Mouse (Mus musculus) testis, adult 2 months (tissue): Measurements from ENCODE around the gene Tshr. TPM values are rescaled to one million over a fixed set of nuclear protein-coding genes. Genes with fewer than 3 reads are reported as not detected.
"Not testable (repeated sequence)": the region's sequence is repeated elsewhere in the genome, so short reads cannot be mapped to it uniquely, and the experiment has no call there.

Experiments
- H3K27ac ChIP-seq: fragments of 200-500 bp; 2 replicates; pipeline ENCODE4 v1.5.1; 2012; ENCODE audit warnings: low read depth, low read length; ENCODE audit not compliant: control insufficient read depth, insufficient read depth
- H3K27me3 ChIP-seq: fragments of 200-500 bp; 2 replicates; pipeline ENCODE4 v1.6.1; 2012; ENCODE audit warnings: mild to moderate bottlenecking, low read length, moderate library complexity; ENCODE audit not compliant: control insufficient read depth, insufficient read depth
- H3K36me3 ChIP-seq: fragments of 200-500 bp; 2 replicates; pipeline ENCODE4 v1.6.1; 2012; ENCODE audit warnings: mild to moderate bottlenecking, low read length; ENCODE audit not compliant: control insufficient read depth, insufficient read depth
- H3K4me1 ChIP-seq: fragments of 200-500 bp; 2 replicates; pipeline ENCODE4 v1.6.1; 2012; ENCODE audit warnings: low read length; ENCODE audit not compliant: control insufficient read depth, insufficient read depth
- H3K4me3 ChIP-seq: fragments of 200-500 bp; 2 replicates; pipeline ENCODE4 v1.5.1; 2012; ENCODE audit warnings: low read depth, mild to moderate bottlenecking, low read length, moderate library complexity, mixed read lengths; ENCODE audit not compliant: control insufficient read depth
- CTCF ChIP-seq: fragments of 200-500 bp; IDR thresholded peaks from 2 replicates; pipeline ENCODE4 v1.5.1; 2012; ENCODE audit warnings: low read depth, mild to moderate bottlenecking, inconsistent platforms, low read length, moderate library complexity; ENCODE audit not compliant: control insufficient read depth, insufficient read depth, insufficient replicate concordance
- POLR2A ChIP-seq: fragments of 200-500 bp; IDR thresholded peaks from 2 replicates; pipeline ENCODE4 v1.6.1; 2012; ENCODE audit warnings: low read depth, mild to moderate bottlenecking, inconsistent platforms, low read length, moderate library complexity; ENCODE audit not compliant: control insufficient read depth
- polyA plus RNA-seq: library from polyadenylated mRNA; depleted of rRNA; stranded (reverse); fragments of >200 nt; gene quantifications from 2 replicates; pipeline ENCODE4 v1.2.3, GENCODE M21; 2012; rRNA removed

Gene Tshr
- 3.1 and 4.2 TPM in 2 replicates for polyA plus RNA-seq

DNA sequence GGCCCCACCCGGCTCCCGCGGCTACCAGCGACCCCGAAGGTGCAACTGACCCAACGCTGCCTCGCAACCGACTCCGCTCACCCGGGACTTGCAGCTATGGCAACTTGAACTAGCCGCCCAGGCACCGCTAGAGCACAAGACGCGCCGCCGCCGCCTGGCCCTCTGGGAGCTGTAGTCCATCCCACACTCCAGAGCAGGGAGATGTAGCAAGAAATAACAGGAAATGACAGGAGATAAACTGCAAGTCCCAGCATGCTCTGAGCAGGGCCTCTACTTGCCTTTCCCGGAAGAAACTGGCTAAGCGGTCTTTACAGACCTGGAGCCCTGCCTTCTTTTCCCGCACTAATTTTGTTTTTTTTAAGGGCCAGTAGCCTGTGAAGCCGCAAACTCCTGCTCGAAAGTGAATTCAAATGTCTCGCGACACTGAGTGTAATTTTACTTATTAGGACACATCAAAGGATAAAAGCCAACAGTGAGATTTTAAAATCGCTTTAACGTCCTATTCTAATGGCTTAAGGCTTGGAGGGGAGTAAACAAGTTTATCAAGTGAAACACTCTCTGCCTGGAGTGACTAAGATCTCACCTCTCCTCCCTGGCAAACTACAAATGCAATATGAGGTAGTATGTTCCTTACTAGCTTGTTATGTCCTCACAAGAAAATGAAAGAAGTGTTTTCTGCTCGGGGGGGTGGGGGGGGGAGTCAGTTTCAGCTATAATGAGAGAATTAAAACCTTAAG lies at the start of gene Tshr, which contains the start of gene Cep128:
Tshr (plus strand) TSS at position 283 of the 737 bp plus-strand sequence.
Cep128 (minus strand) TSS at position 129 of the 737 bp plus-strand sequence.
- peak within 1 kb of the TSS; percentile 83 for H3K27ac ChIP-seq
- H3K4me3 ChIP-seq = peak within 1 kb of the TSS; percentile 99
- TF ChIP-seq POLR2A (no peak), CTCF (no peak)
- H3K36me3 ChIP-seq = no peaks in the 10 kb centered on the region
- no peaks in the 10 kb centered on the region for H3K27me3 ChIP-seq
- no peaks in the 10 kb centered on the region; the same call in 1 of the 2 replicates for H3K4me1 ChIP-seq

DNA sequence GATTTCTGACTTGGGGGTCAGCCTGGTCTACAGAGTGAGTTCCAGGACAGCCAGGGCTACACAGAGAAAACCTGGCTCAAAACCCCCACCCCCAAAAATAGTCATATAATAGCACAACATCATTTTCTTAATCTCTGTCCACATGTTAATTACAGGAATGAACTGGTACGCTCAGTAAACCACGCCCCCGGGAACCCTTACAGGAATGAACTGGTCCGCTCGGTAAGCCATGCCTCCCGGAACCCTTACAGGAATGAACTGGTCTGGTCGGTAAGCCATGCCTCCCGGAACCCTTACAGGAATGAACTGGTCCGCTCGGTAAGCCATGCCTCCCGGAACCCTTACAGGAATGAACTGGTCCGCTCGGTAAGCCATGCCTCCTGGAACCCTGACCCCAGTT lies 45.7 kb upstream of the Tshr start:
- H3K4me3 ChIP-seq, H3K27ac ChIP-seq, H3K36me3 ChIP-seq, H3K4me1 ChIP-seq, H3K27me3 ChIP-seq: not testable (repeated sequence)

DNA sequence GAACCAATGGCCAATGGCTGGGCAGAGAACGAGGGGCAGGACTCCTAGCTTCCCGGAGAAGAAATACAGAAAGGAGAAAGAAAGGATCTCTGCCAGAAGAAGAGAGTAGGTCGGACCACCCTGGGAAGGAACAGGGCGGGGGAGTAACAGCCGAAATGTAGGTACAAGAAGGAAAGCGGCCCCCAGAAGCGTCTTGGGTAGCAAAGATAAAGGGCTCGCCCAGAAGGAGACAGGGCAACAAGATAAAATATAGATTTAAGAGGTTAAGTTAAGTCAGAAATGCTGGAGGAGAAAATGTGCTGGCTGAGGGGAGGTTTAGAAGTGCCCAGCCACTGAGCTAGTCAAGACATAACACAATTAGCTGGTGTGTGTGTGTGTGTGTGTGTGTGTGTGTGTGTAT lies 30.6 kb upstream of the Tshr start:
- Histone ChIP-seq H3K4me1 (no peaks in the 10 kb centered on the region), H3K4me3 (no peak overlapping the region), H3K27me3 (no peaks in the 10 kb centered on the region), H3K27ac (no peak overlapping the region), H3K36me3 (no peaks in the 10 kb centered on the region; the same call in 1 of the 2 replicates)
- TF ChIP-seq POLR2A (no peak), CTCF (no peak)

DNA sequence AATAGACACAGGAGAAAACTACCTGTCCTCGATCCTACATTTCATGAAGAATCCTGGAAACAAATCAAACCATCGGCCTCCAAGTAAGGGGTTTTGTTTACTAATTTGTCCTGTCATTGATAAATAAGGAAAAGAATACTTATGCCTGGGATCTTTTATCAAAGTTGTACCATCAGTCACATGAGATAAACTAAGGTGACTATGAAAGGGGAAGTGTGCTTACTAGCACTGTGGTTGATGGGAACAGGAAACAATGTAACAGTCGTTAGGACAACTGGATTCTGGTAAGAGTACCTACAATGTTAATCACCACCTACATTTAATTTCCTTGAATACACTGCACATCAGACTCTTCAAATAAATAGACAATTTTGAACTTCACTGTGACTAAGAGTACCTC lies 15.2 kb upstream of the Tshr start:
- Histone ChIP-seq H3K27me3 (no peaks in the 10 kb centered on the region), H3K4me1 (no peaks in the 10 kb centered on the region), H3K27ac (no peak overlapping the region), H3K36me3 (peaks cover 1% of the 10 kb centered on the region; the same call in 1 of the 2 replicates), H3K4me3 (no peak overlapping the region)
- TF ChIP-seq POLR2A (no peak), CTCF (no peak)

DNA sequence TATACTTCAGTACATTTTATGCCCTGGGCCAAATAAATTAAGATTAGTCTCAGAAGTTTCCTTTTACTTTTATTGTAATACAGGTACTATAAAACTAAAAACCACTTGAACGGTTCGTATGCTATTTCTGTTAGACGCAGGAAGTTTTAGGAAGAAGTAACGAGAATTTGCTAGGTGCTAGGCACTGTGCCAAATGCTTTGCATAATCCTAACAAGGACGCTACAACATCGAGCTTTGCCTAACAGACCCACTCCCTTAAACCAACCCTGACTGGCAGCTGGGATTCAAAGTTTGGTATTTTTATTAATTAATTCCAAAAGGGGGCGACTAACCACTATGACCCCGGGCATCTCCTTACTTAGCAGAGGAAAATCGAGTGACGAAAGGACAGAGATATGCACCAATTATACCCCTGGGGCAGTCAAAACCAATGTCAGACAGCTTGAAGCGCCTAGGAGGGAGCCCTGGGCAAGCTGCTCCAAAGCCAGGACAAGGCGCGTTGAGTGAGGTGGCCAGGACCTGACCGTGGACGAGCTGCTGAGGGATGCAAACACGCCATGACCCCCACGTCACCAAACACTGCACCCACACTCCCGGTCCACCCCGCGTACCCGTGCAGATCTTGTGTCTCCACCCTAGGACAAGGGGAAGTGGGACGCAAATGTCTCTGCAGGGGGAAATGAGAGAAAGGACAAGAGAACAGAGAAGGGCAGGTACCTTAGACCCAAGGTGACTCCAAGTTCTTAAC lies 673 bp upstream of the Tshr start:
- no peaks in the 10 kb centered on the region; the same call in 1 of the 2 replicates for H3K4me1 ChIP-seq
- H3K36me3 ChIP-seq = no peaks in the 10 kb centered on the region
- no peak for TF ChIP-seq CTCF
- no peak for TF ChIP-seq POLR2A
- H3K4me3 ChIP-seq = peak overlapping the region; percentile 99
- H3K27ac ChIP-seq = peak overlapping the region; percentile 83
- no peaks in the 10 kb centered on the region for H3K27me3 ChIP-seq

DNA sequence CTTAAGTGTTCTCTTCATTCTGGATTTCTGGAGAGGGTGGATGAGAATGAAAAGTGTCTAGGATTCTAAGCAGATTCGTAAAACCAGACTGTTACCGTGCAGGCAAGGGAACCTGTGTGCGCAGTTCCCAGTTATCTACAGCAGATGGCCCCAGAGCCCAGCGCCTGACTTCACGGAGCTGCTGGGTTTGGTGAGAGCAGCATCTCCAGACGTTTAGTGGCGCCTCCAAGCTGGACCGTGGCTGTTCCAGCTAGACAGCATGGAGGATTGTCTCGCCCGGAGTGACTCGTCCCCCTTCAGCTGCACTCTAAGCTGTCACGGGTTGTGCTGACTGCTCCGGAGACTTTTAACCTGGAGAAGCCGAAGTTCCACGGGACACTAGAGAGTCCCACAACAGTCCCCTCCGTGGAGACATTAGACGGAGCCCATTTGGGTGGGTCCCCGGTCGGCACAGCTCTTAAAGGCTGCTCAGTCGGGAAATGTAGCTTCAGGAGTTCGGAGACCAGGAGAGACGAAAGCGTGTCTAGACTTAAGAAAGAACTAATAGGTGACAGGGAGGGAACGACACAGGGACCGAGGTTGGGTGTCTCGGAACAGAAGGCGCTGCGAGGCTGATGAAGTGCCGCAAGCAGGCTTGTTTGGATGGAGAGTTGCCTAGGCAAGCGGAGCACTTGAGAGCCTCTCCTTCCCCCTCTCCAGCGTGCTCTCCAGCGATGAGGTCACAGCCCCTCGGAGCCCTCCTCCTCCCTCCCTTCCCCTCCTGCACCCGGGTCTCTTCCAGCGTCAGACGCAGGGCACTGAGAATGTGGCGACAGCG lies 16.1 kb downstream of the Tshr start:
- Histone ChIP-seq H3K36me3 (no peaks in the 10 kb centered on the region), H3K4me1 (peaks cover 4% of the 10 kb centered on the region; the same call in 1 of the 2 replicates), H3K27ac (no peak overlapping the region), H3K27me3 (no peaks in the 10 kb centered on the region), H3K4me3 (peak overlapping the region; percentile 2)
- TF ChIP-seq CTCF (peak; percentile 61; the same call in 1 of the 2 replicates), POLR2A (no peak)

DNA sequence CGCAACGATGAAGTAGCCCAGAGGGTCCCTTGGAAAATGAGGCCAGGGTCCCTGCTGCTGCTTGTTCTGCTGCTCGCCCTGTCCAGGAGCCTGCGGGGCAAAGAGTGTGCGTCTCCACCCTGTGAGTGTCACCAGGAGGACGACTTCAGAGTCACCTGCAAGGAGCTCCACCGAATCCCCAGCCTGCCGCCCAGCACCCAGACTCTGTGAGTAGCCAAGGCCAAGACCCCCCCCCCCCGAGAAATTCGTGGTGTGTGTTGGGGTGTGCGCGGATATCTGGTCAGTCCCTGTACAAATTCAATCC lies 16.6 kb downstream of the Tshr start:
- no peaks in the 10 kb centered on the region for H3K27me3 ChIP-seq
- TF ChIP-seq CTCF (no peak), POLR2A (no peak)
- H3K4me3 ChIP-seq = peak overlapping the region; percentile 2
- no peak overlapping the region for H3K27ac ChIP-seq
- peaks cover 4% of the 10 kb centered on the region; the same call in 1 of the 2 replicates for H3K4me1 ChIP-seq
- H3K36me3 ChIP-seq = no peaks in the 10 kb centered on the region
